Mouse (Mus musculus): ENCODE data around the gene Bcl9. TPM values are rescaled to one million over a fixed set of nuclear protein-coding genes. Genes with fewer than 3 reads are reported as not detected.

Bcl9 gene
- polyA plus RNA-seq, 1 experiment from 2014 or later: 57.3 TPM

GRCm38 (mm10) chr3:97242629-97243167 lies 55.0 kb downstream of the Bcl9 start:
- Histone ChIP-seq H3K27me3 (ENCODE audit: control insufficient read depth, insufficient read depth, low read length) (no peaks in the 10 kb centered on the region), H3K4me3 (ENCODE audit: low read length) (no peak overlapping the region), H3K9me3 (ENCODE audit: control insufficient read depth, low read length) (no peaks in the 10 kb centered on the region), H3K9ac (ENCODE audit: low read depth, low read length) (no peak overlapping the region), H3K36me3 (ENCODE audit: control insufficient read depth, insufficient read depth, low read length) (no peaks in the 10 kb centered on the region), H3K27ac (ENCODE audit: low read depth, low read length) (peak overlapping the region; percentile 13; the same call in 1 of the 2 replicates), H3K4me1 (ENCODE audit: control insufficient read depth, insufficient read depth, low read length) (peaks cover 3% of the 10 kb centered on the region; the same call in 1 of the 2 replicates), H3K4me2 (replicated peaks; ENCODE audit: low read depth, low read length) (no peak overlapping the region)
- no peak for ATAC-seq (ENCODE audit: low FRiP score, low TSS enrichment)
- WGBS: 44% methylated on average over 10 of the region's 10 CpGs

- H3K4me1 ChIP-seq (ENCODE audit: control insufficient read depth, insufficient read depth, low read length): peaks cover 3% of the 10 kb centered on the region; the same call in 1 of the 2 replicates
- no peaks in the 10 kb centered on the region for H3K36me3 ChIP-seq (ENCODE audit: control insufficient read depth, insufficient read depth, low read length)
- 64% methylated on average over 6 of the region's 6 CpGs for WGBS
Measured at GRCm38 (mm10) chr3:97241826-97242225, 55.9 kb downstream of the Bcl9 start.

GRCm38 (mm10) chr3:97239793-97240192 lies 57.9 kb downstream of the Bcl9 start:
- H3K27me3 ChIP-seq (ENCODE audit: control insufficient read depth, insufficient read depth, low read length): no peaks in the 10 kb centered on the region
- H3K4me3 ChIP-seq (ENCODE audit: low read length): no peak overlapping the region
- WGBS: 94% methylated on average over 6 of the region's 6 CpGs
- no peaks in the 10 kb centered on the region for H3K9me3 ChIP-seq (ENCODE audit: control insufficient read depth, low read length)
- no peak overlapping the region for H3K9ac ChIP-seq (ENCODE audit: low read depth, low read length)
- H3K36me3 ChIP-seq (ENCODE audit: control insufficient read depth, insufficient read depth, low read length): no peaks in the 10 kb centered on the region
- no peak overlapping the region for H3K27ac ChIP-seq (ENCODE audit: low read depth, low read length)
- ATAC-seq (ENCODE audit: low FRiP score, low TSS enrichment): no peak
- no peak overlapping the region for H3K4me2 ChIP-seq (replicated peaks; ENCODE audit: low read depth, low read length)
- H3K4me1 ChIP-seq (ENCODE audit: control insufficient read depth, insufficient read depth, low read length): peaks cover 3% of the 10 kb centered on the region; the same call in 1 of the 2 replicates

More at GRCm38 (mm10) chr3:97241826-97242225, 55.9 kb downstream of the Bcl9 start:
- ATAC-seq (ENCODE audit: low FRiP score, low TSS enrichment): no peak
- Histone ChIP-seq H3K27ac (ENCODE audit: low read depth, low read length) (no peak overlapping the region), H3K27me3 (ENCODE audit: control insufficient read depth, insufficient read depth, low read length) (no peaks in the 10 kb centered on the region), H3K9ac (ENCODE audit: low read depth, low read length) (no peak overlapping the region), H3K4me3 (ENCODE audit: low read length) (no peak overlapping the region), H3K4me2 (replicated peaks; ENCODE audit: low read depth, low read length) (no peak overlapping the region), H3K9me3 (ENCODE audit: control insufficient read depth, low read length) (no peaks in the 10 kb centered on the region)

GRCm38 (mm10) chr3:97239316-97239715 lies 58.4 kb downstream of the Bcl9 start:
- Histone ChIP-seq H3K9ac (ENCODE audit: low read depth, low read length) (no peak overlapping the region), H3K4me2 (replicated peaks; ENCODE audit: low read depth, low read length) (no peak overlapping the region), H3K4me1 (ENCODE audit: control insufficient read depth, insufficient read depth, low read length) (peaks cover 3% of the 10 kb centered on the region; the same call in 1 of the 2 replicates), H3K36me3 (ENCODE audit: control insufficient read depth, insufficient read depth, low read length) (no peaks in the 10 kb centered on the region), H3K27ac (ENCODE audit: low read depth, low read length) (no peak overlapping the region), H3K9me3 (ENCODE audit: control insufficient read depth, low read length) (no peaks in the 10 kb centered on the region), H3K27me3 (ENCODE audit: control insufficient read depth, insufficient read depth, low read length) (no peaks in the 10 kb centered on the region), H3K4me3 (ENCODE audit: low read length) (no peak overlapping the region)
- ATAC-seq (ENCODE audit: low FRiP score, low TSS enrichment): no peak
- 93% methylated on average over 5 of the region's 5 CpGs for WGBS

GRCm38 (mm10) chr3:97238521-97238920 lies 59.2 kb downstream of the Bcl9 start:
- Histone ChIP-seq H3K4me3 (ENCODE audit: low read length) (no peak overlapping the region), H3K36me3 (ENCODE audit: control insufficient read depth, insufficient read depth, low read length) (no peaks in the 10 kb centered on the region), H3K4me1 (ENCODE audit: control insufficient read depth, insufficient read depth, low read length) (peaks cover 3% of the 10 kb centered on the region; the same call in 1 of the 2 replicates), H3K4me2 (replicated peaks; ENCODE audit: low read depth, low read length) (no peak overlapping the region), H3K9ac (ENCODE audit: low read depth, low read length) (no peak overlapping the region), H3K27me3 (ENCODE audit: control insufficient read depth, insufficient read depth, low read length) (no peaks in the 10 kb centered on the region), H3K27ac (ENCODE audit: low read depth, low read length) (no peak overlapping the region), H3K9me3 (ENCODE audit: control insufficient read depth, low read length) (no peaks in the 10 kb centered on the region)
- ATAC-seq (ENCODE audit: low FRiP score, low TSS enrichment): no peak
- 95% methylated on average over 2 of the region's 2 CpGs for WGBS

GRCm38 (mm10) chr3:97237403-97237802 lies 60.3 kb downstream of the Bcl9 start:
- no peaks in the 10 kb centered on the region for H3K4me1 ChIP-seq (ENCODE audit: control insufficient read depth, insufficient read depth, low read length)
- H3K9me3 ChIP-seq (ENCODE audit: control insufficient read depth, low read length): no peaks in the 10 kb centered on the region
- H3K27ac ChIP-seq (ENCODE audit: low read depth, low read length): no peak overlapping the region
- no peaks in the 10 kb centered on the region for H3K36me3 ChIP-seq (ENCODE audit: control insufficient read depth, insufficient read depth, low read length)
- ATAC-seq (ENCODE audit: low FRiP score, low TSS enrichment): no peak
- no peak overlapping the region for H3K9ac ChIP-seq (ENCODE audit: low read depth, low read length)
- H3K27me3 ChIP-seq (ENCODE audit: control insufficient read depth, insufficient read depth, low read length): no peaks in the 10 kb centered on the region
- no peak overlapping the region for H3K4me2 ChIP-seq (replicated peaks; ENCODE audit: low read depth, low read length)
- 85% methylated on average over 2 of the region's 2 CpGs for WGBS
- H3K4me3 ChIP-seq (ENCODE audit: low read length): no peak overlapping the region

- H3K27ac ChIP-seq (ENCODE audit: low read depth, low read length): no peak overlapping the region
- no peaks in the 10 kb centered on the region for H3K4me1 ChIP-seq (ENCODE audit: control insufficient read depth, insufficient read depth, low read length)
- no peak overlapping the region for H3K4me3 ChIP-seq (ENCODE audit: low read length)
- no peak for ATAC-seq (ENCODE audit: low FRiP score, low TSS enrichment)
- no peaks in the 10 kb centered on the region for H3K9me3 ChIP-seq (ENCODE audit: control insufficient read depth, low read length)
- WGBS: 91% methylated on average over 14 of the region's 14 CpGs
- H3K9ac ChIP-seq (ENCODE audit: low read depth, low read length): no peak overlapping the region
- H3K27me3 ChIP-seq (ENCODE audit: control insufficient read depth, insufficient read depth, low read length): no peaks in the 10 kb centered on the region
- no peak overlapping the region for H3K4me2 ChIP-seq (replicated peaks; ENCODE audit: low read depth, low read length)
- H3K36me3 ChIP-seq (ENCODE audit: control insufficient read depth, insufficient read depth, low read length): no peaks in the 10 kb centered on the region
Measured at GRCm38 (mm10) chr3:97234797-97235196, 62.9 kb downstream of the Bcl9 start.

- Histone ChIP-seq H3K27ac (ENCODE audit: low read depth, low read length) (no peak overlapping the region), H3K36me3 (ENCODE audit: control insufficient read depth, insufficient read depth, low read length) (no peaks in the 10 kb centered on the region), H3K9me3 (ENCODE audit: control insufficient read depth, low read length) (no peaks in the 10 kb centered on the region), H3K4me3 (ENCODE audit: low read length) (no peak overlapping the region), H3K4me2 (replicated peaks; ENCODE audit: low read depth, low read length) (no peak overlapping the region), H3K4me1 (ENCODE audit: control insufficient read depth, insufficient read depth, low read length) (peaks cover 9% of the 10 kb centered on the region), H3K9ac (ENCODE audit: low read depth, low read length) (no peak overlapping the region), H3K27me3 (ENCODE audit: control insufficient read depth, insufficient read depth, low read length) (no peaks in the 10 kb centered on the region)
- ATAC-seq (ENCODE audit: low FRiP score, low TSS enrichment): no peak
- 86% methylated on average over 3 of the region's 3 CpGs for WGBS
Measured at GRCm38 (mm10) chr3:97232328-97232727, 65.4 kb downstream of the Bcl9 start.

- no peak overlapping the region for H3K9ac ChIP-seq (ENCODE audit: low read depth, low read length)
- no peaks in the 10 kb centered on the region for H3K27me3 ChIP-seq (ENCODE audit: control insufficient read depth, insufficient read depth, low read length)
- H3K4me3 ChIP-seq (ENCODE audit: low read length): no peak overlapping the region
- WGBS: 81% methylated on average over 9 of the region's 9 CpGs
- no peak overlapping the region for H3K4me2 ChIP-seq (replicated peaks; ENCODE audit: low read depth, low read length)
- no peaks in the 10 kb centered on the region for H3K36me3 ChIP-seq (ENCODE audit: control insufficient read depth, insufficient read depth, low read length)
- no peaks in the 10 kb centered on the region for H3K9me3 ChIP-seq (ENCODE audit: control insufficient read depth, low read length)
- ATAC-seq (ENCODE audit: low FRiP score, low TSS enrichment): no peak
- no peak overlapping the region for H3K27ac ChIP-seq (ENCODE audit: low read depth, low read length)
- H3K4me1 ChIP-seq (ENCODE audit: control insufficient read depth, insufficient read depth, low read length): peaks cover 9% of the 10 kb centered on the region
Measured at GRCm38 (mm10) chr3:97231857-97232256, 65.9 kb downstream of the Bcl9 start.

Measured in kidney, embryonic 14.5 days (tissue).